Mouse (Mus musculus): ENCODE results near the gene Tfb2m. TPM values are rescaled to one million over a fixed set of nuclear protein-coding genes. Genes with fewer than 3 reads are reported as not detected.
A peak's percentile ranks its signal among the peaks of the same experiment; 100 is the strongest.

Gene Tfb2m
- polyA plus RNA-seq, 1 experiment from 2014 or later: 34.5 TPM

GRCm38 (mm10) chr1:179506530-179507315, 39.3 kb downstream of the Tfb2m start:
- 50% methylated on average over 9 of the region's 9 CpGs for WGBS
- H3K4me3 ChIP-seq (ENCODE audit: low read depth, low read length): no peak overlapping the region
- H3K27me3 ChIP-seq (ENCODE audit: control insufficient read depth, insufficient read depth, low read length): no peaks in the 10 kb centered on the region
- no peak overlapping the region for H3K27ac ChIP-seq (ENCODE audit: low read length)
- H3K9me3 ChIP-seq (ENCODE audit: control insufficient read depth, low read depth, low read length): no peaks in the 10 kb centered on the region
- H3K4me2 ChIP-seq (replicated peaks; ENCODE audit: low read depth, low read length): no peak overlapping the region
- no peak for ATAC-seq (ENCODE audit: insufficient number of reproducible peaks, insufficient read depth, low FRiP score, low read depth)
- H3K9ac ChIP-seq (replicated peaks; ENCODE audit: low read depth, low read length): no peak overlapping the region
- no peaks in the 10 kb centered on the region for H3K4me1 ChIP-seq (ENCODE audit: control insufficient read depth, insufficient read depth, low read length)
- H3K36me3 ChIP-seq (ENCODE audit: control insufficient read depth, insufficient read depth, low read length): no peaks in the 10 kb centered on the region

- no peak overlapping the region for H3K4me3 ChIP-seq (ENCODE audit: low read depth, low read length)
- no peaks in the 10 kb centered on the region for H3K9me3 ChIP-seq (ENCODE audit: control insufficient read depth, low read depth, low read length)
- H3K4me1 ChIP-seq (ENCODE audit: control insufficient read depth, insufficient read depth, low read length): no peaks in the 10 kb centered on the region
- no peak for ATAC-seq (ENCODE audit: insufficient number of reproducible peaks, insufficient read depth, low FRiP score, low read depth)
- no peak overlapping the region for H3K27ac ChIP-seq (ENCODE audit: low read length)
- no peak overlapping the region for H3K9ac ChIP-seq (replicated peaks; ENCODE audit: low read depth, low read length)
- 16% methylated on average over 3 of the region's 3 CpGs for WGBS
- no peak overlapping the region for H3K4me2 ChIP-seq (replicated peaks; ENCODE audit: low read depth, low read length)
- no peaks in the 10 kb centered on the region for H3K36me3 ChIP-seq (ENCODE audit: control insufficient read depth, insufficient read depth, low read length)
- H3K27me3 ChIP-seq (ENCODE audit: control insufficient read depth, insufficient read depth, low read length): no peaks in the 10 kb centered on the region
Measured at GRCm38 (mm10) chr1:179502565-179502964, 43.5 kb downstream of the Tfb2m start.

GRCm38 (mm10) chr1:179499257-179499656, 46.8 kb downstream of the Tfb2m start:
- H3K4me2 ChIP-seq (replicated peaks; ENCODE audit: low read depth, low read length): no peak overlapping the region
- 0 out of 2 replicates have a peak overlapping the region, but pooled peaks have one; percentile 22 for H3K27ac ChIP-seq (ENCODE audit: low read length)
- no peaks in the 10 kb centered on the region for H3K27me3 ChIP-seq (ENCODE audit: control insufficient read depth, insufficient read depth, low read length)
- H3K9me3 ChIP-seq (ENCODE audit: control insufficient read depth, low read depth, low read length): no peaks in the 10 kb centered on the region
- no peak overlapping the region for H3K9ac ChIP-seq (replicated peaks; ENCODE audit: low read depth, low read length)
- H3K4me1 ChIP-seq (ENCODE audit: control insufficient read depth, insufficient read depth, low read length): no peaks in the 10 kb centered on the region
- ATAC-seq (ENCODE audit: insufficient number of reproducible peaks, insufficient read depth, low FRiP score, low read depth): peak; percentile 25; the same call in 1 of the 2 replicates
- no peak overlapping the region for H3K4me3 ChIP-seq (ENCODE audit: low read depth, low read length)
- 45% methylated on average over 3 of the region's 3 CpGs for WGBS
- no peaks in the 10 kb centered on the region for H3K36me3 ChIP-seq (ENCODE audit: control insufficient read depth, insufficient read depth, low read length)

GRCm38 (mm10) chr1:179492908-179493307, 53.2 kb downstream of the Tfb2m start:
- Histone ChIP-seq H3K27ac (ENCODE audit: low read length) (no peak overlapping the region), H3K9ac (replicated peaks; ENCODE audit: low read depth, low read length) (no peak overlapping the region), H3K4me1 (ENCODE audit: control insufficient read depth, insufficient read depth, low read length) (no peaks in the 10 kb centered on the region), H3K4me3 (ENCODE audit: low read depth, low read length) (no peak overlapping the region), H3K36me3 (ENCODE audit: control insufficient read depth, insufficient read depth, low read length) (no peaks in the 10 kb centered on the region), H3K4me2 (replicated peaks; ENCODE audit: low read depth, low read length) (no peak overlapping the region), H3K27me3 (ENCODE audit: control insufficient read depth, insufficient read depth, low read length) (no peaks in the 10 kb centered on the region), H3K9me3 (ENCODE audit: control insufficient read depth, low read depth, low read length) (peaks cover 2% of the 10 kb centered on the region; the same call in 1 of the 2 replicates)
- no peak for ATAC-seq (ENCODE audit: insufficient number of reproducible peaks, insufficient read depth, low FRiP score, low read depth)
- 77% methylated on average over 5 of the region's 5 CpGs for WGBS

- no peak overlapping the region for H3K4me3 ChIP-seq (ENCODE audit: low read depth, low read length)
- H3K27me3 ChIP-seq (ENCODE audit: control insufficient read depth, insufficient read depth, low read length): no peaks in the 10 kb centered on the region
Measured at GRCm38 (mm10) chr1:179488520-179488919, 57.5 kb downstream of the Tfb2m start.

GRCm38 (mm10) chr1:179487990-179488389, 58.1 kb downstream of the Tfb2m start:
- Histone ChIP-seq H3K27ac (ENCODE audit: low read length) (no peak overlapping the region), H3K27me3 (ENCODE audit: control insufficient read depth, insufficient read depth, low read length) (no peaks in the 10 kb centered on the region), H3K9ac (replicated peaks; ENCODE audit: low read depth, low read length) (no peak overlapping the region), H3K4me3 (ENCODE audit: low read depth, low read length) (no peak overlapping the region), H3K4me1 (ENCODE audit: control insufficient read depth, insufficient read depth, low read length) (0 out of 2 replicates have a peak, but pooled peaks cover 3% of the 10 kb centered on the region), H3K4me2 (replicated peaks; ENCODE audit: low read depth, low read length) (no peak overlapping the region), H3K36me3 (ENCODE audit: control insufficient read depth, insufficient read depth, low read length) (no peaks in the 10 kb centered on the region), H3K9me3 (ENCODE audit: control insufficient read depth, low read depth, low read length) (peaks cover 2% of the 10 kb centered on the region; the same call in 1 of the 2 replicates)
- 53% methylated on average over 5 of the region's 5 CpGs for WGBS
- no peak for ATAC-seq (ENCODE audit: insufficient number of reproducible peaks, insufficient read depth, low FRiP score, low read depth)

More at GRCm38 (mm10) chr1:179488520-179488919, 57.5 kb downstream of the Tfb2m start:
- 91% methylated on average over 5 of the region's 5 CpGs for WGBS
- H3K4me1 ChIP-seq (ENCODE audit: control insufficient read depth, insufficient read depth, low read length): 0 out of 2 replicates have a peak, but pooled peaks cover 3% of the 10 kb centered on the region
- H3K4me2 ChIP-seq (replicated peaks; ENCODE audit: low read depth, low read length): no peak overlapping the region
- H3K36me3 ChIP-seq (ENCODE audit: control insufficient read depth, insufficient read depth, low read length): no peaks in the 10 kb centered on the region
- no peak overlapping the region for H3K9ac ChIP-seq (replicated peaks; ENCODE audit: low read depth, low read length)
- no peak for ATAC-seq (ENCODE audit: insufficient number of reproducible peaks, insufficient read depth, low FRiP score, low read depth)
- peaks cover 2% of the 10 kb centered on the region; the same call in 1 of the 2 replicates for H3K9me3 ChIP-seq (ENCODE audit: control insufficient read depth, low read depth, low read length)
- no peak overlapping the region for H3K27ac ChIP-seq (ENCODE audit: low read length)

GRCm38 (mm10) chr1:179487238-179487637, 58.8 kb downstream of the Tfb2m start:
- no peaks in the 10 kb centered on the region for H3K36me3 ChIP-seq (ENCODE audit: control insufficient read depth, insufficient read depth, low read length)
- peaks cover 2% of the 10 kb centered on the region; the same call in 1 of the 2 replicates for H3K9me3 ChIP-seq (ENCODE audit: control insufficient read depth, low read depth, low read length)
- no peak overlapping the region for H3K27ac ChIP-seq (ENCODE audit: low read length)
- 0 out of 2 replicates have a peak, but pooled peaks cover 3% of the 10 kb centered on the region for H3K4me1 ChIP-seq (ENCODE audit: control insufficient read depth, insufficient read depth, low read length)
- no peak overlapping the region for H3K9ac ChIP-seq (replicated peaks; ENCODE audit: low read depth, low read length)
- H3K27me3 ChIP-seq (ENCODE audit: control insufficient read depth, insufficient read depth, low read length): no peaks in the 10 kb centered on the region
- ATAC-seq (ENCODE audit: insufficient number of reproducible peaks, insufficient read depth, low FRiP score, low read depth): no peak
- no peak overlapping the region for H3K4me3 ChIP-seq (ENCODE audit: low read depth, low read length)
- 76% methylated on average over 2 of the region's 2 CpGs for WGBS
- H3K4me2 ChIP-seq (replicated peaks; ENCODE audit: low read depth, low read length): no peak overlapping the region

GRCm38 (mm10) chr1:179485784-179486540, 60.1 kb downstream of the Tfb2m start:
- no peak overlapping the region for H3K4me3 ChIP-seq (ENCODE audit: low read depth, low read length)

More at GRCm38 (mm10) chr1:179485784-179486540, 60.1 kb downstream of the Tfb2m start:
- Histone ChIP-seq H3K36me3 (ENCODE audit: control insufficient read depth, insufficient read depth, low read length) (no peaks in the 10 kb centered on the region), H3K4me1 (ENCODE audit: control insufficient read depth, insufficient read depth, low read length) (0 out of 2 replicates have a peak, but pooled peaks cover 3% of the 10 kb centered on the region), H3K4me2 (replicated peaks; ENCODE audit: low read depth, low read length) (no peak overlapping the region), H3K9me3 (ENCODE audit: control insufficient read depth, low read depth, low read length) (peaks cover 2% of the 10 kb centered on the region; the same call in 1 of the 2 replicates), H3K9ac (replicated peaks; ENCODE audit: low read depth, low read length) (no peak overlapping the region), H3K27me3 (ENCODE audit: control insufficient read depth, insufficient read depth, low read length) (no peaks in the 10 kb centered on the region), H3K27ac (ENCODE audit: low read length) (no peak overlapping the region)
- 38% methylated on average over 3 of the region's 3 CpGs for WGBS
- no peak for ATAC-seq (ENCODE audit: insufficient number of reproducible peaks, insufficient read depth, low FRiP score, low read depth)
